Mouse (Mus musculus): Measurements from ENCODE around the gene Ugt1a6b. TPM values are rescaled to one million over a fixed set of nuclear protein-coding genes. Genes with fewer than 3 reads are reported as not detected.

Gene Ugt1a6b
- total and polyA plus RNA-seq, 3 experiments: 0.64 to 1.8 (median 1.4) TPM

DNA sequence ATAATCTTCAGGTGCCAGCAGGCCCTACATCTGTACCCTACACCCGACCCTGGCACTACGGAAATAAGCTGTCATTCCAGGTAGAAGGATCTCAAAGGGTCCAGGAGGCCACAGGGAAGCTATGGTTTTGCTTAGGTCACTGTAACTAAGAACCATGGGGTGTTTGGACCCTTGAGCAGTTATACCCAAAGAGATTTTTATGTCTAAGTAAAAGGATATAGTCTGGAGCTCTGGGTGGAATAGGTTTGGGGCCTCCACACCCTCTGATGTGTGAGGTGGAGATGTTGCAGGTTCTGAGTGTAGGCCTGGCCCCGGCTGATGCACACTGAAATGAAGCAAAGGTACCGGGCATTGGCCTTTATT, 131.2 kb downstream of the Ugt1a6b start:
- TF ChIP-seq EP300 (IDR thresholded peaks at IDR 0.05; ENCODE audit: insufficient read depth, low read depth, low read length) (no peak), POLR2A (IDR thresholded peaks at IDR 0.05; ENCODE audit: insufficient read depth, low read depth, low read length) (no peak), CTCF (IDR thresholded peaks at IDR 0.05) (no peak)
- Histone ChIP-seq H3K27ac (no peak overlapping the region), H3K27me3 (ENCODE audit: control insufficient read depth, insufficient read depth, low read length) (no peaks in the 10 kb centered on the region), H3K4me3 (no peak overlapping the region), H3K9ac (ENCODE audit: low read depth, low read length) (no peak overlapping the region), H3K4me1 (ENCODE audit: control insufficient read depth, insufficient read depth, low read length) (no peaks in the 10 kb centered on the region), H3K36me3 (ENCODE audit: control insufficient read depth, insufficient read depth, low read length) (no peaks in the 10 kb centered on the region), H3K79me2 (replicated peaks; ENCODE audit: control insufficient read depth, insufficient read depth, low read length) (no peaks in the 10 kb centered on the region)
- intact Hi-C loops (cut with DNase I): no loop called here
- no peak for DNase-seq
- WGBS: 57% methylated on average over 4 of the region's 4 CpGs

DNA sequence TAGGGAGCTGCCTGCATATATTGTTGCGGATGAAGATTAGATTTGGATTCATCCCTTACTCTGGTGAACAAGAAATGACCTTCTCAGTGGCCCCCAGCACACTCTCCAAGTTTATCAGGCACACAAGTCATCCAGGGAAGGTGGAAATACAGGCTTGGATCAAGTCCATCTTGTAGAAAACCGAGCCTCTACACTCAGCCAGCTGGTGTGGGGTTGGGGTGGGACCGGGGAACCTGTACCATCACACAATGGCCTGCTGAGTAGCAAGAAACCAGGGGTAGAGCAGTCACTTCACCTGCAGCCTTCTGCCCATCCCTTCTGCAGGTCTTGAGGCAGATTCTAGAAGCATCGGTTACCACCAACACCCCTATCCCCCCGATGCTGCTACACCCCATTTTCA, 131.6 kb downstream of the Ugt1a6b start:
- H3K4me1 ChIP-seq (ENCODE audit: control insufficient read depth, insufficient read depth, low read length): no peaks in the 10 kb centered on the region
- WGBS: 40% methylated on average over 5 of the region's 5 CpGs
- intact Hi-C loops (cut with DNase I): no loop called here
- TF ChIP-seq POLR2A (IDR thresholded peaks at IDR 0.05; ENCODE audit: insufficient read depth, low read depth, low read length): no peak
- TF ChIP-seq CTCF (IDR thresholded peaks at IDR 0.05): no peak
- TF ChIP-seq EP300 (IDR thresholded peaks at IDR 0.05; ENCODE audit: insufficient read depth, low read depth, low read length): no peak
- no peak for DNase-seq
- no peaks in the 10 kb centered on the region for H3K27me3 ChIP-seq (ENCODE audit: control insufficient read depth, insufficient read depth, low read length)
- H3K79me2 ChIP-seq (replicated peaks; ENCODE audit: control insufficient read depth, insufficient read depth, low read length): no peaks in the 10 kb centered on the region
- no peaks in the 10 kb centered on the region for H3K36me3 ChIP-seq (ENCODE audit: control insufficient read depth, insufficient read depth, low read length)
- no peak overlapping the region for H3K9ac ChIP-seq (ENCODE audit: low read depth, low read length)
- no peak overlapping the region for H3K4me3 ChIP-seq
- no peak overlapping the region for H3K27ac ChIP-seq

DNA sequence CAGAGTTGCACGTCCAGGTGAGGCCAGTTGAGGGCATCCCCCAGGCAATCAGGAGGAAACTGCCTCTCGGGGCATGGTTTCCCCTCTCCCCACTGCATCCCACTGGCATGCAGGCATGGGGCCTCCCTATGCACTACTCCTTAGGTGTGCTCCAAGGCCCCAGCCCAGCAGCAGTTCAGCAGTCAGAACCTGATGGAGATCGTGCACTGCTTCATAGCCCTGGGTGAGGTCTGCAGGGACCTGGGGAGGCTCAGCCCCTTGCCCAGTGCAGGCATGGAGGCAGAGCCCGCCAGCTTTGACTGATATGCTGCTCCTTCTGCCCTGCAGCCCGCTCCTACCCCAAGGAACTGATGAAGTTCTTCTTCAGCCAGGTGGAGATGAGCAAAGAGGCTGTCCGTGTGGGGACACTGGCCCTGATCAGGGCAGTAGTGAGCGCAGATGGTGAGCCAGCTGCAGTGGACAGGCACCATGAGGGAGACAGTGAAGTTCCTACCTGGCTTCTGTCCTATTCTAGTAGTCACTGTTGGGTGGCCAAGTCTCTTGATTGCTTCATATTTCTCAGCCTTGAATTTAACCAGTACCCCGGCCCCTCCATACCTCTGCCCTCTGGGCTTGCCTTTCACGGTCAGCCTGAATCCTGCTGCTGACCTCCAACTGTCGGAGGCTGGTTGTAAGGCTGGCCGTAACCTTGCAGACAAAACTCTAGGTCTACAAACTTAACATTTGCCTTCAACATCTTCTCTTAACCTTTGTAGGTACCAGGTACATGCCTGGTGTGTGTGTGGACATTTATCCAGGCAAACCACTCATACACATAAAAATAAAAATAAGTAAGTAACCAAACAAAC, 132.2 kb downstream of the Ugt1a6b start:
- H3K27ac ChIP-seq: no peak overlapping the region
- H3K4me3 ChIP-seq: no peak overlapping the region
- WGBS: 55% methylated on average over 11 of the region's 11 CpGs
- no peak overlapping the region for H3K9ac ChIP-seq (ENCODE audit: low read depth, low read length)
- DNase-seq: no peak
- no peaks in the 10 kb centered on the region for H3K79me2 ChIP-seq (replicated peaks; ENCODE audit: control insufficient read depth, insufficient read depth, low read length)
- intact Hi-C loops (cut with DNase I): no loop called here
- TF ChIP-seq POLR2A (IDR thresholded peaks at IDR 0.05; ENCODE audit: insufficient read depth, low read depth, low read length) (no peak), EP300 (IDR thresholded peaks at IDR 0.05; ENCODE audit: insufficient read depth, low read depth, low read length) (no peak), CTCF (IDR thresholded peaks at IDR 0.05) (no peak)
- no peaks in the 10 kb centered on the region for H3K4me1 ChIP-seq (ENCODE audit: control insufficient read depth, insufficient read depth, low read length)
- H3K27me3 ChIP-seq (ENCODE audit: control insufficient read depth, insufficient read depth, low read length): no peaks in the 10 kb centered on the region
- H3K36me3 ChIP-seq (ENCODE audit: control insufficient read depth, insufficient read depth, low read length): no peaks in the 10 kb centered on the region

DNA sequence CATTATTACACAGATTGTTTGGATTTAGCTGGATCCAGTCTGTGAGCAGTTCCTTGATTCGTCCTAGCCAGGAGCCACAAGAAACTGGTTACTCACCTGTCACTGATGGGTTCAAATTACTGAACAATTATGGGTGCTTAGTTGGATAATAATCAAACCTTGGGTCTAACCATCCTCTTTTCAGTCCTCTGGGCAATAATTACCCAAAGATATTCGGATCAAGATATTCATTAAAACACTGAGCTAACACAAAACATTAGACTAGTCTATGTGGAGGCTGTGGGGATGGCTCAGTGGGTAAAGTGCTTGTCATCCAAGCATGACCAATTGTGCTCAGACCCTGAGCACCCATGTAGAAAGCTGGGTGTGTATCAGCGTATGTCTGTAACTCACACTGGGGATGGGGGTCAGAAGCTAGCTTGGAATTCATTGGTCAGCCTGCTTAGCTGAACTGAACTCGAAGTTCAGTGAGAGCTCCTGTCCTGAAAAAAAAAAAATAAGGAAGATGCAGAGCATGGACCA, 132.9 kb downstream of the Ugt1a6b start:
- no peaks in the 10 kb centered on the region for H3K4me1 ChIP-seq (ENCODE audit: control insufficient read depth, insufficient read depth, low read length)
- intact Hi-C loops (cut with DNase I): no loop called here
- no peaks in the 10 kb centered on the region for H3K36me3 ChIP-seq (ENCODE audit: control insufficient read depth, insufficient read depth, low read length)
- H3K9ac ChIP-seq (ENCODE audit: low read depth, low read length): no peak overlapping the region
- H3K79me2 ChIP-seq (replicated peaks; ENCODE audit: control insufficient read depth, insufficient read depth, low read length): no peaks in the 10 kb centered on the region
- DNase-seq: no peak
- TF ChIP-seq CTCF (IDR thresholded peaks at IDR 0.05): no peak
- TF ChIP-seq POLR2A (IDR thresholded peaks at IDR 0.05; ENCODE audit: insufficient read depth, low read depth, low read length): no peak
- no peak for TF ChIP-seq EP300 (IDR thresholded peaks at IDR 0.05; ENCODE audit: insufficient read depth, low read depth, low read length)
- no peaks in the 10 kb centered on the region for H3K27me3 ChIP-seq (ENCODE audit: control insufficient read depth, insufficient read depth, low read length)
- 44% methylated on average over 4 of the region's 4 CpGs for WGBS
- no peak overlapping the region for H3K27ac ChIP-seq
- H3K4me3 ChIP-seq: no peak overlapping the region

DNA sequence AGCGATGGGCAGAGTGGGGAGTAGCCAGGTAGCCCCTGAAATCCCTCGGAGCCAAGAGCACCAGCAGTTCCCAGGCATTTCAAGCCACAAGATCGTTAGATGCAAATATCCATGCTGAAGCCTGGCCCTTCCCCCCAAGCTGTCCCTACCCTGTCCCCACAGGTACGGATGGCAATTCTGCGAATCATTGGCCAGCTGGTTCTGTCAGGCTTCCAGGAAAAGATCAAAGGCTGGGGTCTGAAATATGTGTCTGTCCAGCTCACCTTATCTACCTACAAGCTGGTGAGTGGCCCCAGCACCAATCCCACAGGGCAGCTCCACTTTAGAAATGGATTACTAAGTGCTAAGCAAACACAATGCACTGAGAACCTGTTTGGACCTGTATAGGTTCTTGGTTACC, 134.3 kb downstream of the Ugt1a6b start:
- intact Hi-C loops (cut with DNase I): no loop called here
- DNase-seq: no peak
- Histone ChIP-seq H3K27ac (no peak overlapping the region), H3K9ac (ENCODE audit: low read depth, low read length) (no peak overlapping the region), H3K4me1 (ENCODE audit: control insufficient read depth, insufficient read depth, low read length) (no peaks in the 10 kb centered on the region), H3K79me2 (replicated peaks; ENCODE audit: control insufficient read depth, insufficient read depth, low read length) (no peaks in the 10 kb centered on the region), H3K36me3 (ENCODE audit: control insufficient read depth, insufficient read depth, low read length) (no peaks in the 10 kb centered on the region), H3K4me3 (no peak overlapping the region), H3K27me3 (ENCODE audit: control insufficient read depth, insufficient read depth, low read length) (no peaks in the 10 kb centered on the region)
- WGBS: 64% methylated on average over 5 of the region's 5 CpGs
- no peak for TF ChIP-seq EP300 (IDR thresholded peaks at IDR 0.05; ENCODE audit: insufficient read depth, low read depth, low read length)
- no peak for TF ChIP-seq CTCF (IDR thresholded peaks at IDR 0.05)

DNA sequence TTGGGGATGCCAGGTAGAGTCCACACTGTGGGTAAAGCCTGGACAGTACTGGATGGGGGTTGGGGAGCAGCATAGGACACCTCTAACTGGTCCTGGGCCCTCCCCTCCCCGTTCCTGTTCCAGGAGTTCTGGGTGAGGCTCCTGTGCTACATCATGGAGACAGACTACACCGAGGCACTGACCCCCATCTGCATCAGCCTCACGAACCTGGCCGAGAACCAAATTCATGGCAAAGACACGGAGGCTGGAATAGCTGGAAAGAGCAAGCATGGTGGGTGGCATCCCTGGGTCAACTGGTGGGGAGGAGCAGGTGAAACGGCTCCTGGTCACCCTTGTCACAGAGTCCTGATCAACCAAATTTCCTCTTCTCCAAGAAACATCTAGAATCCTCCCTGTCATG, 135.7 kb downstream of the Ugt1a6b start:
- no peaks in the 10 kb centered on the region for H3K27me3 ChIP-seq (ENCODE audit: control insufficient read depth, insufficient read depth, low read length)
- no peaks in the 10 kb centered on the region for H3K79me2 ChIP-seq (replicated peaks; ENCODE audit: control insufficient read depth, insufficient read depth, low read length)
- H3K27ac ChIP-seq: no peak overlapping the region
- H3K9ac ChIP-seq (ENCODE audit: low read depth, low read length): no peak overlapping the region
- TF ChIP-seq CTCF (IDR thresholded peaks at IDR 0.05) (no peak), EP300 (IDR thresholded peaks at IDR 0.05; ENCODE audit: insufficient read depth, low read depth, low read length) (no peak), POLR2A (IDR thresholded peaks at IDR 0.05; ENCODE audit: insufficient read depth, low read depth, low read length) (no peak)
- H3K36me3 ChIP-seq (ENCODE audit: control insufficient read depth, insufficient read depth, low read length): no peaks in the 10 kb centered on the region
- H3K4me1 ChIP-seq (ENCODE audit: control insufficient read depth, insufficient read depth, low read length): no peaks in the 10 kb centered on the region
- WGBS: 68% methylated on average over 6 of the region's 6 CpGs
- intact Hi-C loops (cut with DNase I): no loop called here
- DNase-seq: no peak
- no peak overlapping the region for H3K4me3 ChIP-seq

All from heart, adult 2 months (tissue).